Mouse (Mus musculus) left cerebral cortex, adult 2 months (tissue): ENCODE measurements around the gene Sebox. TPM values are rescaled to one million over a fixed set of nuclear protein-coding genes. Genes with fewer than 3 reads are reported as not detected.

Experiments
- DNase-seq, 2 experiments: peaks; one replicate each; pipeline ENCODE4 v3.0.0; 2021 to 2022; ENCODE audit warnings: low spot score in 2 of 2, mixed read lengths in 1 of 2; ENCODE audit errors: extremely low spot score in 1 of 2
- H3K27ac ChIP-seq: fragments of 200-600 bp; 2 replicates; pipeline ENCODE4 v1.8.1; 2022
- H3K4me3 ChIP-seq: fragments of 200-600 bp; 2 replicates; pipeline ENCODE4 v1.8.1; 2022
- CTCF ChIP-seq: fragments of 200-600 bp; IDR thresholded peaks from 2 replicates; pipeline ENCODE4 v1.8.1; 2022; ENCODE audit warnings: antibody characterized with exemption, mild to moderate bottlenecking, moderate library complexity
- intact Hi-C: fragments of 180-260 bp; cut with DNase I; formaldehyde crosslinking; loops from one replicate; pipeline ENCODE4 v1.15.1; 2025
- total RNA-seq, 2 experiments: library from RNA; stranded (reverse); gene quantifications; 2 replicates each; pipeline ENCODE4 v1.2.3; 2021

Gene Sebox
- total RNA-seq, 2 experiments from 2014 or later = 0.79 to 1.0 TPM

DNA sequence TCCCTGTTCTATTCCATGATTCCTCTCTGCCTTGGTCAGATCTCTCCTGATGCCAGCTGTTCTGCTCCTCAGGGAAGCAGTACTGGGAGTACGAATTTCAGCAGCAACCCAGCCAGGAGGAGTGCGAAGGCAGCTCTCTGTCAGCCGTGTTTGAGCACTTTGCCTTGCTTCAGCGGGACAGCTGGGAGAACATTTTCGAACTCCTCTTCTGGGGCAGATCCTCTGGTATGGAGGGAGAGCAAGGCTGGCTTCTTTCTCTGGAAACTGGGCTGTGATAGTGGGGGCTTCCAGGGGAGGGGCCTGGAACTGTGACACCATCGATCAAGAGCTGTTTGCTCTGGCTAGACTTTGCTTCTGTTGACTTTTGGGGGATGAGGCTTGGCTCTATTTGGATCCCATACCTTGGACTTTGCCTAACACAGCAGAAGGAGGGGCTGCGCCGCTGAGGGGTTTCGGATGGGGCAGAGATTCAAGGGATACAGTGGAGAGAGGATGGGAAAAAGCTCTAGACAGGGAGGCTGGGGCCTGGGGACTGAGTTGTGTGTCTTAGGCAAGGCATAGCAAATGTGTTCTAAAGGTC is 2.5 kb upstream of the Sebox start:
- no peak for DNase-seq
- TF ChIP-seq CTCF = no peak
- no peak overlapping the region for H3K4me3 ChIP-seq
- intact Hi-C loops = no loop called here
- H3K27ac ChIP-seq = no peak overlapping the region

DNA sequence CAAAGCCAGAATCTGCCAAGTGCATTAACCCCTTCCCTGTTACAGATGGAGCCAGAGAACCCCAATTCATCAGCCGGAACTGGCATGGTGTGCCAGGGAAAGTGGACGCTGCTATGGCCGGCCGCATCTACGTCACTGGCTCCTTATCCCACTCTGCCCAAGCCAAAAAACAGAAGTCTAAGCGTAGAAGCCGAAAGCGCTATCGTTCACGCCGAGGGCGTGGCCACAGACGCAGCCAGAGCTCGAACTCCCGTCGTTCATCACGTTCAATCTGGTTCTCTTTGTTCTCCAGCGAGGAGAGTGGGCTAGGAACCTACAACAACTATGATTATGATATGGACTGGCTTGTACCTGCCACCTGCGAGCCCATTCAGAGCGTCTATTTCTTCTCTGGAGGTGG is 1.7 kb upstream of the Sebox start:
- Histone ChIP-seq H3K27ac (no peak overlapping the region), H3K4me3 (no peak overlapping the region)
- DNase-seq = no peak
- no peak for TF ChIP-seq CTCF
- intact Hi-C loops = no loop called here

DNA sequence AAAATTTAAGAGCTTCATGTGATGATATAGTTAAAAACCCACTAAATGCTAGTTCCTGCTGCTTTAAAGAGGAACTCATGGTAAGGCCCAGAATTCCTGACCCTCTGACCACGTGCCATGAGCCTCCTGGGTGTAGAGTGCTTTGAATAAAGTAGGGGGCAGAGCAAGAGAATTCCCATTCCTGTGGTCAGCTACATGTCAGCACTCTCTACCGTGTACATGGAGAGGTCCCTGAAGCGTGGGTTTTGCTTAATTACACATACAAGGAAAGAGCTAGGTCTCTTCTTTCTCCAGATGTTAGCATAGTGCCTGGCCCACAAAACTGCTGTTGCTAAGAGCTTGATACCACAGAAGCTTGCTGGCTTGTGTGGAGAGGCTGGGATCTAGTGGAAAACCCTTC is 2.2 kb downstream of the Sebox start:
- H3K27ac ChIP-seq = no peak overlapping the region
- intact Hi-C loops = no loop called here
- no peak for DNase-seq
- no peak overlapping the region for H3K4me3 ChIP-seq
- no peak for TF ChIP-seq CTCF

DNA sequence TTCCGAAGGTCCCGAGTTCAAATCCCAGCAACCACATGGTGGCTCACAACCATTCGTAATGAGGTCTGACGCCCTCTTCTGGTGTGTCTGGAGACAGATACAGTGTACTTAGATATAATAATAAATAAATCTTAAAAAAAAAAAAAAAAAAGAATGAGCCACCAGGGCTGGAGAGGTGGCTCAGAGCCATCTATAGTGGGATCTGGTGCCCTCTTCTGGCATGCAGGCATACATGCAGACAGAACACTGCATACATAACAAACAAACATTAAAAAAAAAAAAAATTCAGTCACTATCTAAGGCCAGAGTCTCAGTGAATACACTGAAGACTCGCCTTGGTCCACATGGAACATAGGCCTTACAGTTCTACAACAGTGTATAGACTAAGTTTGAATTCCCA is 5.9 kb downstream of the Sebox start:
- no peak for DNase-seq
- intact Hi-C loops = no loop called here
- Histone ChIP-seq H3K4me3 (no peak overlapping the region), H3K27ac (no peak overlapping the region)
- peak; percentile 56 for TF ChIP-seq CTCF

DNA sequence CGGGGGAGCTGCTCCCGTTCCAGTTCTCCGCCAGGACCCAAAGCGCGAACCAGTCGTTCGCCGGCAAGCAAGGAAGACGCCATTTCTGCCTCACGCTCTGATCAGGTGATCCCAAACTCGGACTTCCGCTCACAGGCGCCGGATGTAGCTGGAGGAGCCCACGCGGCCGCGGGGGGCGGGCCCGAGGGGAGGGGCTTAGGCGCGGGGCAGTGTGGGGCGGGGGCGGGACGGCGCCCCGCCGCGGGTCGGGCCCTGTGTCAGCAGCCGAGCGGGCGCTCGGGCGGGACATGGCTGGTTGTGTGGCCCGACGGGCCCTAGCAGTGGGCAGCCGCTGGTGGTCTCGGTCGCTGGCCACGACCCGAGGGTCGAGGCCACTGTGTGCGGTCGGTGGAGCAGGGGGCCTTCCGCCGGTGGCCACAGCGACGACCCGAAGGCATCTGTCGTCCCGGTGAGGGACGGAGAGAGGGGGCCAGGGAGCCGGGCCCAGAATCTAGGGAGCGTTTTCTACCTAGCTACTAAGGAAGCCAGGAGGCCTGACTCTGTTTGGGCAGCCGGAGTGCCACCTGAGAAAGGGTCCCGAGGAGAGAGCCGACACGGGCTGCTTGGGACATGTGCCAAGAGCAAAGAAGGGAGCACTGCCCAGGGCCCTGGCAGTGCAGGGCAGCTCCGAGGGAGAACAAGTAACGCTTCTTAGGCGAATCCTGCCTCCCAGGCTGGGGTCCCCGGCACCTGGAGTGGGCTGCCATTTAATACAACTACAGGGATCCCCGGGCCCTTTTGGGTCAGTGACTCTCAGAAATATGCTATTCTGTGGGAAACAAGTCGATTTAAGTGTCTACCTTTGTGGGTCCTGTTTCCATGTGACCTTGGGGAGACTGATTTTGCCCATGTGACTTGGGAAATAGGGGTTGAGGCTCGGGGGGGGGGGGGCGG is 9.0 kb downstream of the Sebox start, which contains the start of the genes Tmem199 and Poldip2:
TSS of gene Tmem199 (minus strand) at position 148 of the 933 bp plus-strand sequence.
TSS of gene Poldip2 (plus strand) at position 169 of the 933 bp plus-strand sequence.
- peak; percentile 88 to 90 for DNase-seq
- H3K27ac ChIP-seq = peak within 1 kb of the TSS; percentile 94
- no peak for TF ChIP-seq CTCF
- H3K4me3 ChIP-seq = peak within 1 kb of the TSS; percentile 64
- intact Hi-C loops = loop anchor here (2.0 kb wide), 1 partner anchor 25 kb away; the partner anchor contains the start of genes Ift20 and Tnfaip1

DNA sequence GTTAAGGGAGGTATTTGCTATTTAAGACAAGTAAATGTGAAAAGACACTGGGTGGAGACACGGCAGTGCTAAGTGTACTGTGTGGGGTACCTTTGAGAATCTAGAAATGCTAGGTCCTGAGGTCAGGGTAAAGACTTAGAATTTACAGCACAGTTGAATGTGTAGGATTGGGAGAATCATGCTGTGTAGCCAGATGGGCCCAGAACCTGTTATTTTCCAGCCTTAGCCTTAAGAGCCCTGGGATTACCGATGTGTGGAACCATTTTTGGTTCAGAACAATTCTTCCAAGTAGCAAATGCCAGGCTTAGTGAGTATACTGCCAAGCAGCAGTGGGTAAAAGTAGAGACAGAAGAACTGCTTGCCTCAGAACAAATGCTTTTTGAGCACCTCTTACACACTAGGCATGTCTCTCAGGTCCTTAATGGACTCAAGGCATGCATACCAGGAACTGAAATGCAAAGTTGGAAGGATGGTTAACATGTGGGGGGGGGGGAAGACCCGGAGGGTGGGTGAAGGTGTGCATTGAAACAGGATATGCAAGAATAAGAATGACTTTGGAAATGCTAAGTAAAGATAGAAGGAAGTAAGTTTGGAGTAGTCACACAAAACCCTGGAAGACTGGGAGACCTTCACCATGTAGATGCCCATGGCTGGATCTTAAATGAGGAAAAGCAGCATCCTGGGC is 10.0 kb downstream of the Sebox start:
- intact Hi-C loops = loop anchor here (2.0 kb wide), 1 partner anchor 24 kb away; the partner anchor contains the start of genes Ift20 and Tnfaip1
- no peak for TF ChIP-seq CTCF

DNA sequence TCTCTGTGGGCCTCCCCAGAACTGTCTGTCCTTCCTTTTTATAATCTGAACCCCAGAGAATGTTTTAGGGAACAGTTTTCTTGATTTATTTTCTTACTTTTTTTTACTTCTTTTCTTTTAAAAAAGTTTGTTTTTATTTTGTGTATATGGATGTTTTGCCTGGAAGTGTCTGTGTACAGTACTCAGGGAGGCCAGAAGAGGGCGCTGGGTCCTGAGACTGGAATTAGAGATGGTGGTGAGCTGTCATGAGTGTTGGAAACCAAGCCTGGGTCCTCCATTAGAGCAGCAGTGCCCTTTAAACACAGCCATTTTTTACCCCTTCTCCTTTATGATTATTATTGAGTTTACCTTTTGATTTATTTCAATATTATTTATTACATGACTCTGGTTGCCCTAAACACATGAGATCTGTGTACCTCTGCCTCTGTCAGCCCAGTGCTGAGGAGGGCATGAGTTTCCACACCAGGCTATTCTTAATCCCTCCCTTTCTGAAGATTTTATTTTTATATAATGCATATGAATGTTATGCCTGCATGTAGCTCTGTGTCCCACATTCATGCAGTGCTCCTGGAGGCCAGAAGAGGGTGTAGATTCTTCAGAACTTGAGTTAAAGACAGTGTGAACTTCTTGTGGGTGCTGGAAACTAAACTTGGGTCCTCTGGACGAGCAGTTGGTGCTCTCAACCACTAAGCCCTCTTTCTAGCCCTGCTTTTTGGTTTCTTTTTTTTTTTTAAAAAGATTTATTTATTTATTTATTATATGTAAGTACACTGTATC is 12.5 kb downstream of the Sebox start:
- peak; percentile 39 for TF ChIP-seq CTCF
- Histone ChIP-seq H3K4me3 (no peak overlapping the region), H3K27ac (no peak overlapping the region)
- DNase-seq = no peak
- intact Hi-C loops = no loop called here

More for the DNA sequence above, 10.0 kb downstream of the Sebox start:
- no peak overlapping the region for H3K27ac ChIP-seq
- H3K4me3 ChIP-seq = peak overlapping the region; percentile 64
- no peak for DNase-seq

DNA sequence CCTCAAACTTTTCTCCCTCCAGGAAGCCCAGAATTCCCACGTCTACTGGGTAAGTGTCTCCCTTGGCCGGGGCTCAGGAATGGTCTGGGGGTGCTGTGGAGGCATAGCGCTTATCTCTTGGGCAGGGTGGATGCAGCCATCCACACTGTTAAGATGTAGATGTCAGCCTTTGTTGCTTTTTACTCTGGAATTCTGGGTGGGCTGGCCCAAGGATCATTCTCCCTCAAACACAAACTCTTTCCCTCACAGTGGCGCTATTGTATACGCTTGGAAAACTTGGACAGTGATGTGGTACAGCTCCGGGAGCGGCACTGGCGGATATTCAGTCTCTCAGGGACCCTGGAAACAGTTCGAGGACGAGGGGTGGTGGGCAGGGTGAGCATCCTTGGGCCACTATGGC is 15.7 kb downstream of the Sebox start:
- intact Hi-C loops = no loop called here
- DNase-seq = no peak
- no peak for TF ChIP-seq CTCF
- Histone ChIP-seq H3K27ac (no peak overlapping the region), H3K4me3 (no peak overlapping the region)

DNA sequence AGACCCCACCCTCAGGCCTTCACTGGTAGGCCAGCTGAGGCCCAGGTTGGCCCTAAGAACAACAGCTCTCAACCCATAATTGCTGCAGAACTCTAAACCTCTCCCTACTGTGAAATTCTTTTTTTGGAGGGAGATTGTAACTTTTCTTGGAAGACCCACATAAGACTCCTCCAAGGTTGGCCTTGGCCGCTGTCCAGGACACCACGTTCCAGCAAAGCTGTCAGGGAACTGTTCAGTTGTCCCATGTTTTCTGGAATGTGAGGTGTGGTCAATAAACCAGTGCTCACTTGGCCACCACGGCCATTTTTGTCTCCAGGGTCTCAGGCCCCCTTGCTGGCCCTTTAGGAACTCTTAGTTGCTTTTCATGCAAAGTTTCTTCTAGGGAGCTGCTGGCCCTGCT is 18.6 kb downstream of the Sebox start:
- Histone ChIP-seq H3K4me3 (no peak overlapping the region), H3K27ac (peak overlapping the region; percentile 53)
- intact Hi-C loops = no loop called here
- no peak for TF ChIP-seq CTCF
- no peak for DNase-seq

DNA sequence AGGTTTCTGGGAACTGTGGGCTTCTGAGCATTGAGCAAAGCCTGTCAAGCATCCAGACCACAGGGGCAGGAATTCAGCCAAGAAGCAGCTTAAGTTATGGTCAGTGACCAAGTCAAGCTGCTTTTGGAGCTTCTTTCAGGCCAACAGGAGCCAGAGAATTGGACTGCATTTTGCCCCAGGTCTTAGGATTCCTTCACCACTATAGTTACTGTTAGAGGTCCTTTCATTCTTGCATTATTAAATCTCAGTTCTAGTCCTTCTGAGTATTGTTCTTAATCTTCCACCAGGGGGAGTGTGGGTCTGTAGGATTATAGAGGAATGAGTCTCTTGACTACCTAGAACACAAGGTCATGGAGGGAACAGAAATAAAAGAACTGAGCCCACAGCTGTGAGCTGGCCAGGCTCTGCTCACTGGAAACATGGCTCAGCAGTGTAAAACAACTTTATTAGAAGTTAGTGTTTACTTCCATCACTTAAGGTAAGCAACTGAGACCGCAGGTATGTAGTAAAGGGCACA is 19.3 kb downstream of the Sebox start:
- intact Hi-C loops = no loop called here
- no peak for DNase-seq
- Histone ChIP-seq H3K4me3 (no peak overlapping the region), H3K27ac (peak overlapping the region; percentile 36)
- TF ChIP-seq CTCF = peak; percentile 56
